Mouse (Mus musculus): Measurements from ENCODE around the gene Nmur1. TPM values are rescaled to one million over a fixed set of nuclear protein-coding genes. Genes with fewer than 3 reads are reported as not detected.
A peak's percentile ranks its signal among the peaks of the same experiment; 100 is the strongest.

The Nmur1 gene
- total and polyA plus RNA-seq, 2 experiments from 2014 or later = 0.33 TPM; not detected in 1

DNA sequence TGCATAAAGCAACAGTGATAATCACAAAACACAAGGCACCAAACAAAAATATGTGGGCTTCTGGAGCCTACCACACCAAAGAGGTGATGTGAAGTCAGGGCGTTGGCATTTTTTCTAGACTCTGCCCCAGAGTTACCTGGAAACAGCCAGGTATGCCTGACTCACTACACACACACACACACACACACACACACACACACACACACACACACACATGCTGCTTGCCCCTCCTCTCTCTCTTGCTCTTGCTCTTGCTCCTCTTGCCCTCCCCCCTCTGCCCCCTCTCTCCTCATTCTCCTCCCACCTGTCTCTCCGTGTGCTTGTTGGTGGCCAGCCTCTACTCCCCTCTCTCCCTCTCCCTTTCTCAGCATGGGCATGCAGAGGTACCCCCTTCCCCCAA lies 89.7 kb downstream of the Nmur1 start:
- no peaks in the 10 kb centered on the region for H3K9me3 ChIP-seq (ENCODE audit: low read length)
- no peak overlapping the region for H3K4me3 ChIP-seq (ENCODE audit: low read depth, low read length)
- no peak for TF ChIP-seq CTCF (IDR thresholded peaks at IDR 0.05)
- DNase-seq (ENCODE audit: low spot score) (no peak), ATAC-seq (ENCODE audit: low FRiP score) (peak; percentile 36; the same call in 1 of the 2 replicates)
- 53% methylated on average over 2 of the region's 2 CpGs for WGBS
- 0 out of 2 replicates have a peak overlapping the region, but pooled peaks have one; percentile 26 for H3K27ac ChIP-seq (ENCODE audit: low read depth, low read length)
- H3K4me1 ChIP-seq (ENCODE audit: insufficient read depth, low read length) = no peaks in the 10 kb centered on the region
- H3K27me3 ChIP-seq (ENCODE audit: insufficient read depth, low read length) = no peaks in the 10 kb centered on the region
- no peaks in the 10 kb centered on the region for H3K36me3 ChIP-seq (ENCODE audit: insufficient read depth, low read length)
- H3K9ac ChIP-seq (replicated peaks; ENCODE audit: low read length, poor library complexity, severe bottlenecking) = no peak overlapping the region
- H3K4me2 ChIP-seq (ENCODE audit: low read depth, low read length, poor library complexity, severe bottlenecking) = no peak overlapping the region

Small RNAs within 50 kb of the gene (microRNA-seq; reads per million reads assigned to microRNA genes)
- gene mmu-mir-3535 (ENCODE audit: borderline number of aligned reads) = 18.8 reads per million, percentile 28 among the genes with 10 or more reads in this experiment

Other genes starting within 250 kb of the Nmur1 start
- 14.5 and 14.9 TPM in 2 replicates for gene B3gnt7, start 123.4 kb downstream of the Nmur1 start, total RNA-seq (2014; rRNA removed)
- 15.0 and 15.7 TPM in 2 replicates for gene B3gnt7, start 123.4 kb downstream of the Nmur1 start, polyA plus RNA-seq (2015; fragmentation: Nextera tagmentation; extraction: Ambion mirVana)
- 29.8 and 40.7 TPM in 2 replicates for gene Ncl, start 66.8 kb downstream of the Nmur1 start, total RNA-seq (2014; rRNA removed)
- 185 and 209 TPM in 2 replicates for gene Ncl, start 66.8 kb downstream of the Nmur1 start, polyA plus RNA-seq (2015; fragmentation: Nextera tagmentation; extraction: Ambion mirVana)
- gene Tex44, start 101 bp upstream of the Nmur1 start, total RNA-seq (2014; rRNA removed) = 0.14 TPM in 1 of 2 replicates, not detected in the other
- not detected in 2 replicates for gene Tex44, start 101 bp upstream of the Nmur1 start, polyA plus RNA-seq (2015; fragmentation: Nextera tagmentation; extraction: Ambion mirVana)
- gene Ptma, start 100.5 kb upstream of the Nmur1 start, total RNA-seq (2014; rRNA removed) = 947 and 1,050 TPM in 2 replicates
- gene Ptma, start 100.5 kb upstream of the Nmur1 start, polyA plus RNA-seq (2015; fragmentation: Nextera tagmentation; extraction: Ambion mirVana) = 1,199 and 1,354 TPM in 2 replicates
- 48.1 and 54.8 TPM in 2 replicates for gene Pde6d, start 156.4 kb upstream of the Nmur1 start, total RNA-seq (2014; rRNA removed)
- 116 and 124 TPM in 2 replicates for gene Pde6d, start 156.4 kb upstream of the Nmur1 start, polyA plus RNA-seq (2015; fragmentation: Nextera tagmentation; extraction: Ambion mirVana)
- gene Cops7b, start 156.7 kb upstream of the Nmur1 start, total RNA-seq (2014; rRNA removed) = 39.0 and 42.1 TPM in 2 replicates
- 53.4 and 56.2 TPM in 2 replicates for gene Cops7b, start 156.7 kb upstream of the Nmur1 start, polyA plus RNA-seq (2015; fragmentation: Nextera tagmentation; extraction: Ambion mirVana)
- gene Nppc, start 244.3 kb upstream of the Nmur1 start, total RNA-seq (2014; rRNA removed) = 6.3 and 6.6 TPM in 2 replicates
- 4.3 and 6.5 TPM in 2 replicates for gene Nppc, start 244.3 kb upstream of the Nmur1 start, polyA plus RNA-seq (2015; fragmentation: Nextera tagmentation; extraction: Ambion mirVana)